Mouse (Mus musculus) spleen, adult 2 months (tissue): ENCODE measurements around the gene Epx. TPM values are rescaled to one million over a fixed set of nuclear protein-coding genes. Genes with fewer than 3 reads are reported as not detected.

Experiments
- DNase-seq, 2 experiments: peaks; one replicate each; pipeline versions ENCODE4 v3.0.0 to v3.0.0-alpha.2; 2012 to 2021; ENCODE audit warnings: low spot score in 2 of 2, low read depth in 1 of 2
- H3K27ac ChIP-seq: fragments of 200-500 bp; 2 replicates; pipeline ENCODE4 v1.5.1; 2012; ENCODE audit warnings: low read length, inconsistent platforms; ENCODE audit not compliant: insufficient read depth
- H3K27me3 ChIP-seq: fragments of 200-500 bp; 2 replicates; pipeline ENCODE4 v1.6.1; 2012; ENCODE audit warnings: mild to moderate bottlenecking, moderate library complexity, low read length, inconsistent platforms; ENCODE audit not compliant: control insufficient read depth, insufficient read depth
- H3K36me3 ChIP-seq: fragments of 200-500 bp; 2 replicates; pipeline ENCODE4 v1.6.1; 2012; ENCODE audit warnings: mild to moderate bottlenecking, low read length, inconsistent platforms; ENCODE audit not compliant: control insufficient read depth, insufficient read depth
- H3K4me1 ChIP-seq: fragments of 200-500 bp; 2 replicates; pipeline ENCODE4 v1.6.1; 2011; ENCODE audit warnings: inconsistent platforms; ENCODE audit not compliant: control insufficient read depth, insufficient read depth, insufficient read length
- H3K4me3 ChIP-seq: fragments of 200-500 bp; 2 replicates; pipeline ENCODE4 v1.5.1; 2011; ENCODE audit warnings: mild to moderate bottlenecking, inconsistent platforms; ENCODE audit not compliant: insufficient read depth, insufficient read length; ENCODE audit errors: extremely low read depth
- CTCF ChIP-seq: fragments of 200-500 bp; IDR thresholded peaks from 2 replicates; pipeline ENCODE4 v1.5.1; 2011; ENCODE audit warnings: mild to moderate bottlenecking, inconsistent platforms; ENCODE audit not compliant: insufficient read depth, insufficient read length, insufficient replicate concordance; ENCODE audit errors: extremely low read depth
- POLR2A ChIP-seq: fragments of 200-500 bp; IDR thresholded peaks from 2 replicates; pipeline ENCODE4 v1.6.1; 2011; ENCODE audit warnings: low read depth, low read length, inconsistent platforms
- WGBS: fragments of 180-500 bp; shearing (Covaris S2); methylation state at CpG from one replicate; pipeline ENCODE4 v1.1.7; 2018; 5-methylcytosine and 5-hydroxymethylcytosine counted together
- polyA plus RNA-seq: library from polyadenylated mRNA; depleted of rRNA; stranded (reverse); fragments of >200 nt; gene quantifications from 2 replicates; pipeline ENCODE4 v1.2.3, GENCODE M21; 2012; rRNA removed

The Epx gene
- polyA plus RNA-seq, 1 experiment = 2.5 TPM

- Histone ChIP-seq H3K36me3 (no peaks in the 10 kb centered on the region), H3K27ac (no peak overlapping the region), H3K27me3 (no peaks in the 10 kb centered on the region), H3K4me3 (no peak overlapping the region), H3K4me1 (no peaks in the 10 kb centered on the region)
- TF ChIP-seq CTCF = no peak
- TF ChIP-seq POLR2A = no peak
- WGBS = 79% methylated on average over 8 of the region's 8 CpGs
- DNase-seq = no peak
Observed at GRCm38 (mm10) chr11:87814831-87815230, 60.5 kb downstream of the Epx start.

Other genes starting within 250 kb of the Epx start
- gene Rnf43, start 212.8 kb downstream of the Epx start, polyA plus RNA-seq = 3.5 and 4.9 TPM in 2 replicates
- 59.1 and 62.2 TPM in 2 replicates for gene Supt4a, start 138.0 kb downstream of the Epx start, polyA plus RNA-seq
- 6.1 and 6.2 TPM in 2 replicates for gene Tspoap1, start 115.0 kb downstream of the Epx start, polyA plus RNA-seq
- gene Mpo, start 82.0 kb downstream of the Epx start, polyA plus RNA-seq = 21.9 and 28.7 TPM in 2 replicates
- gene Lpo, start 47.2 kb downstream of the Epx start, polyA plus RNA-seq = 0.02 and 0.09 TPM in 2 replicates
- 12.6 and 13.3 TPM in 2 replicates for gene Mks1, start 22.3 kb downstream of the Epx start, polyA plus RNA-seq
- not detected in 2 replicates for gene Olfr462, start 16.7 kb upstream of the Epx start, polyA plus RNA-seq
- gene Olfr463, start 21.9 kb upstream of the Epx start, polyA plus RNA-seq = not detected in 2 replicates
- not detected in 2 replicates for gene Olfr464, start 45.4 kb upstream of the Epx start, polyA plus RNA-seq
- gene Dynll2, start 112.0 kb upstream of the Epx start, polyA plus RNA-seq = 28.6 and 33.8 TPM in 2 replicates
- gene Srsf1, start 171.8 kb upstream of the Epx start, polyA plus RNA-seq = 106 and 133 TPM in 2 replicates
- 14.2 and 15.5 TPM in 2 replicates for gene Vezf1, start 192.7 kb upstream of the Epx start, polyA plus RNA-seq
- 10.7 and 12.1 TPM in 2 replicates for gene Cuedc1, start 222.5 kb upstream of the Epx start, polyA plus RNA-seq